Mouse (Mus musculus) kidney, embryonic 14.5 days (tissue): ENCODE measurements around the gene Ddc. TPM values are rescaled to one million over a fixed set of nuclear protein-coding genes. Genes with fewer than 3 reads are reported as not detected.

ENCODE experiments used
- ATAC-seq: fragments of 200-750 bp; cut with Nextera tagmentation; 2 replicates; pipeline ENCODE4 v1.8.0; 2017; ENCODE audit warnings: moderate number of reproducible peaks, mild to moderate bottlenecking, moderate TSS enrichment, moderate library complexity; ENCODE audit not compliant: low FRiP score, low TSS enrichment
- H3K27ac ChIP-seq: fragments of 300-500 bp; sonication (generic); 2 replicates; pipeline ENCODE4 v1.5.1; 2014; ENCODE audit warnings: low read depth, mild to moderate bottlenecking, low read length, moderate library complexity, mixed read lengths
- H3K27me3 ChIP-seq: fragments of 300-500 bp; sonication (generic); 2 replicates; pipeline ENCODE4 v1.6.1; 2014; ENCODE audit warnings: mild to moderate bottlenecking, low read length; ENCODE audit not compliant: control insufficient read depth, insufficient read depth
- H3K36me3 ChIP-seq: fragments of 300-500 bp; sonication (generic); 2 replicates; pipeline ENCODE4 v1.6.1; 2014; ENCODE audit warnings: low read length, mixed read lengths; ENCODE audit not compliant: control insufficient read depth, insufficient read depth
- H3K4me1 ChIP-seq: fragments of 300-500 bp; sonication (generic); 2 replicates; pipeline ENCODE4 v1.6.1; 2014; ENCODE audit warnings: low read length, mixed read lengths; ENCODE audit not compliant: control insufficient read depth, insufficient read depth
- H3K4me2 ChIP-seq: fragments of 300-500 bp; sonication (generic); replicated peaks from 2 replicates; pipeline ENCODE4 v1.6.1; 2014; ENCODE audit warnings: low read depth, mild to moderate bottlenecking, low read length
- H3K4me3 ChIP-seq: fragments of 300-500 bp; sonication (generic); 2 replicates; pipeline ENCODE4 v1.5.1; 2014; ENCODE audit warnings: mild to moderate bottlenecking, low read length
- H3K9ac ChIP-seq: fragments of 300-500 bp; sonication (generic); 2 replicates; pipeline ENCODE4 v1.6.1; 2014; ENCODE audit warnings: low read depth, mild to moderate bottlenecking, low read length, moderate library complexity
- H3K9me3 ChIP-seq: fragments of 300-500 bp; sonication (generic); 2 replicates; pipeline ENCODE4 v1.6.1; 2016; ENCODE audit warnings: low read length; ENCODE audit not compliant: control insufficient read depth
- WGBS: fragments of 180-500 bp; shearing (Covaris S2); extraction: QIAGEN DNeasy Blood & Tissue Kit; methylation state at CpG from one replicate; pipeline ENCODE4 v1.1.7; 2014; 5-methylcytosine and 5-hydroxymethylcytosine counted together
- polyA plus RNA-seq: library from polyadenylated mRNA; unstranded; fragments of >200 nt; fragmentation: Nextera tagmentation; extraction: Ambion mirVana; gene quantifications from 2 replicates; pipeline ENCODE4 v1.2.1, GENCODE M21; 2014

The Ddc gene
- polyA plus RNA-seq, 1 experiment from 2014 or later: 8.4 TPM

DNA sequence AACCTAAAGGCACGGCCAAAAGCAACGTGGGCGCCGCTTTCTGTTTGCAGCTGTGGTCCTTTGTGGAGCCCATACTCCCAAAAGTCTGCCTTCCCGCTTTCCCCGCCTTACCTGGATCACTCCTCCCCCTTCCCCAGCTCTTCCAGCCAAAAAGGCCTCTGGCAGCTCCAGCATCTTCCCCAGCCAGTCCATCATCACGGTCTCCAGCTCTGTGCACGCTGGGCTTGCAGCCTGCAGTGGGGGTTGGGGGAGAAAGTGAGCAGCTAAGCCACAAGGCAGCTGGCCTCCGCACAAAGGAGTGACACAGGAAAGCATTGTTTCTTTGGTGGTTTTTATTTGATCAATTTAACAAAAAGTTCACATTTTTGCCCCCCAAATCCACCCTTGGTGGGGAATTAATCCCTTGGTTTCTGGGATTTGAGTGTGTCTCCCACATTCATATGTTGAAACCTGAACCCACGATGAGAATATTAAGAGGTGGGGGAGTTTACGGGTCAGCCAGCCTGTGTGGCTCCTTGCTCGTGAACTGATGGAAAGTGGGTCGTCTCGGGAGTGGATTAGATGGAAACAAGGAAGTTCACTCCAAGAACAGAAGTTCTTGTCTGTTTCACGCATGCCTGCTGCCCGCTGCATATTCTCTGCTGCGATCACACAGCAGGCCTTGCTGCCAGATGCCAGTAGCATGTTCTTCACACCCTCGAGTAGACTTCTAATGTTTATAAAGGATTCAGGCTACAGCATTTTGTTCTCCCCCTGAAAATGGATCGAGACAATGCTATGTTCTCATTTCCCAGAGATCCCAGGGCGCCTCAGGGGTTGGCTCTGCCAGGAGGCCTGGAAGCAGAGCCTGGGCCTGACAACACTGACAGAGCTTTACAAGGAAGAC lies 24.7 kb downstream of the Ddc start:
- Histone ChIP-seq H3K36me3 (no peaks in the 10 kb centered on the region), H3K4me3 (no peak overlapping the region), H3K4me2 (no peak overlapping the region), H3K9me3 (no peaks in the 10 kb centered on the region), H3K27me3 (no peaks in the 10 kb centered on the region), H3K4me1 (peaks cover 19% of the 10 kb centered on the region; the same call in 1 of the 2 replicates), H3K9ac (no peak overlapping the region), H3K27ac (peak overlapping the region; percentile 59)
- WGBS: 46% methylated on average over 20 of the region's 20 CpGs
- peak; percentile 50; the same call in 1 of the 2 replicates for ATAC-seq

DNA sequence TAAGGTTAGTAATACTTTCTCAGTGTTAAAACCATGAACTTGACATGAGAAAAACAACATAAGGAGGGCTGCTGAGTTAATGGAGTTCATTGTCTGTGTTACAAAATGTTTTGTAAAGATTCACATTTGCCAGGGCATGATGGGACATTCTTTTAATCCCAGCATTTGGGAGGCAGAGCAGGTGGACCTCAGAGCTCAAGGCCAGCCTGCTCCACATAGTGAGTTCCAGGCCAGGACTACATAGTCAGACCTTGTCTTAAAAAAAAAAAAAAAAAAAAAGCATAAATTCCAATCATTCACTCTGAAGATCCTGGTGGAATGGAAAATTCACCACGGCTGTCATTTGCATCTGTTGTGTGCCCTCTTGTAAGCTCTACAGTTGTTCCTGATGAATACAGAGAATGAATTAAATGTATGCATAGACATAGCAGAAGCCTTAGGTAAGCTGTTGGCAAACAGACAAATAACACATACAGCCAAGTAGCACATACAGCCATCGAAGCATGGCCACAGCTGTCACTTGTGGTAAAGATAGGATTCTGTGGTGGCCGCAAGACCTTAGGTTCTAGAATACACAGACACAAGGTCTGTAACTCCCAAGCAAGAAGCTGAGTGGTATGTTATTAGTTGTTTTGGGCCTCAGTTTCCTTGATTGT lies 25.7 kb downstream of the Ddc start:
- H3K36me3 ChIP-seq: no peaks in the 10 kb centered on the region
- ATAC-seq: no peak
- H3K27me3 ChIP-seq: no peaks in the 10 kb centered on the region
- no peak overlapping the region for H3K9ac ChIP-seq
- 86% methylated on average over 3 of the region's 3 CpGs for WGBS
- H3K9me3 ChIP-seq: no peaks in the 10 kb centered on the region
- peaks cover 24% of the 10 kb centered on the region for H3K4me1 ChIP-seq
- H3K4me2 ChIP-seq: no peak overlapping the region
- H3K4me3 ChIP-seq: no peak overlapping the region
- peak overlapping the region; percentile 42; the same call in 1 of the 2 replicates for H3K27ac ChIP-seq

DNA sequence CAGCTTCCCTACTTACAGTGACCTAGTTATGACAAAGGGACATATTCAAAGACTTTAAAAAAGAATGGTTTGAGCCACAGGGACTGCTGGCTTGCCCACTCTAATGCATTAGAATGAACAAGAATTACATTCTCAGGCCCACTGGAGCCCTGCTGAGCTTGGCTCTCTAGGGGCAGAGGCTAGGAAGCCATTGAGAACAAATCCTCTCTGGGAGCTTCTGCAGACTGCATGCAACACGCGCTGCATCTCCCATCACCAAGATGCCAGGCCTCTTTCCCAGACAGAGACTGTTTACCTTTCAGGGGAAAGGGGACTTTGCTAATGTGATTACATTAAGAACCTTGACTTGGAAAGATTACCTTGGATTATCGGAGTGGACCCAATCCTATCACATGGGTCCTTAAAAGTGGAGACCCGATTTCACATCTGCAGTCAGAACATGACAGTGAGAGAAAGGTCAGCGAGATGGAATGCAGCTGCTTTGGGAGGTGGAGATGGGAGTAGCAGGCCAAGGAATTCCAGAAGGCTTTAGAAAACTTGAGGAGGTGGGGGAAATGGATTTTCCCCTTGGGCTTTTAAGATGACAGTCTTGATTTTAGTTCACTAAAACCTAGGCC lies 26.6 kb downstream of the Ddc start:
- H3K27ac ChIP-seq: peak overlapping the region; percentile 42; the same call in 1 of the 2 replicates
- no peaks in the 10 kb centered on the region for H3K9me3 ChIP-seq
- no peak for ATAC-seq
- no peaks in the 10 kb centered on the region for H3K27me3 ChIP-seq
- H3K9ac ChIP-seq: no peak overlapping the region
- WGBS: 48% methylated on average over 5 of the region's 5 CpGs
- H3K4me3 ChIP-seq: no peak overlapping the region
- no peak overlapping the region for H3K4me2 ChIP-seq
- peaks cover 24% of the 10 kb centered on the region for H3K4me1 ChIP-seq
- no peaks in the 10 kb centered on the region for H3K36me3 ChIP-seq

DNA sequence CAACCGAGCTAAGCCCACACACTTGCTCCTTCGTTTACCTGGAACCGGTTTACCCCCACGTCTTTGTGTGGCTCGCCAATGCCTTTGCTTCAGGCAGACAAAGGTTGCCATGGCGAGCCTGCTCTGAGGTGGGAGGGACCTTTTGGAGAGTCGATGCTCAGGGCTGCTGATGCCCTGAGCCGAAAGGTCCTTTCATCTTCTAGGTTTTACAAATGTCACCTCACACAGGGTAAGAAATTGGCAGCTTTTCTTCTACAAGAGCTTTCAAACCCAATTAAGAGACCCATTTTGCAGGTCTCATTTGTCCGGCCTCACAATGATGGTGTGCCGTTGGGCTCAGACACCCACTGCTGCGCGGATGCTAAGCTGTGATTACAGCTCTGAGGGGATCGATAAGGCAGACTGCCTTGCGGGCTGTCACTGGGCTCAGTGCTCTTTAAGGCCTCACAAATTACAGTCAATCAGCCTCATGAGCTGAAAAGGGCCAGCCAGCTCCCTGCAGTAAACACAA lies 29.9 kb downstream of the Ddc start:
- H3K4me1 ChIP-seq: peaks cover 17% of the 10 kb centered on the region
- H3K27ac ChIP-seq: peak overlapping the region; percentile 17; the same call in 1 of the 2 replicates
- 10% methylated on average over 14 of the region's 14 CpGs for WGBS
- peak overlapping the region; percentile 34; the same call in 1 of the 2 replicates for H3K9ac ChIP-seq
- peak; percentile 57; the same call in 1 of the 2 replicates for ATAC-seq
- no peaks in the 10 kb centered on the region for H3K36me3 ChIP-seq
- no peaks in the 10 kb centered on the region for H3K27me3 ChIP-seq
- H3K4me2 ChIP-seq: peak overlapping the region; percentile 32
- no peak overlapping the region for H3K4me3 ChIP-seq
- H3K9me3 ChIP-seq: no peaks in the 10 kb centered on the region

DNA sequence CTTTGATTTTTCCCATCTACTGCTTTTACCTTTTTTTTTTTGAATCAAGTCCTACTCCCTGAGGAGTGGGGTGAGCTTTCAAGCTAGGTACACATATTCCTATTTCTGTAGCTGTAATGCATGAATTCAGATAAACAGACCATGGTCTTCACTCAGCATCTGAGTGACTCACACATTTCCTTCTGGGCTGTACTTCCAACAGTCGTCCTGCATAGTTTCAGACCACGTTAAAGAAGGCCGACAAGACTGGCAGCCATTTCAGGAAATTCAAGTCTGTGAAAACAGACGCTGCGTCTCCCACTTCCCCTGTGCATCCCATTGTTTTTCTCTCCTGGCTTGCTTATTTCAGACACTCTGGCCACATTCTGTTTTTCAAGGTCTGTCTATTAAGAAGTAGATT lies 31.2 kb downstream of the Ddc start:
- Histone ChIP-seq H3K4me1 (peaks cover 6% of the 10 kb centered on the region; the same call in 1 of the 2 replicates), H3K27ac (no peak overlapping the region), H3K27me3 (no peaks in the 10 kb centered on the region), H3K4me2 (no peak overlapping the region), H3K4me3 (no peak overlapping the region), H3K9ac (no peak overlapping the region), H3K36me3 (no peaks in the 10 kb centered on the region), H3K9me3 (no peaks in the 10 kb centered on the region)
- 63% methylated on average over 5 of the region's 5 CpGs for WGBS
- ATAC-seq: no peak

DNA sequence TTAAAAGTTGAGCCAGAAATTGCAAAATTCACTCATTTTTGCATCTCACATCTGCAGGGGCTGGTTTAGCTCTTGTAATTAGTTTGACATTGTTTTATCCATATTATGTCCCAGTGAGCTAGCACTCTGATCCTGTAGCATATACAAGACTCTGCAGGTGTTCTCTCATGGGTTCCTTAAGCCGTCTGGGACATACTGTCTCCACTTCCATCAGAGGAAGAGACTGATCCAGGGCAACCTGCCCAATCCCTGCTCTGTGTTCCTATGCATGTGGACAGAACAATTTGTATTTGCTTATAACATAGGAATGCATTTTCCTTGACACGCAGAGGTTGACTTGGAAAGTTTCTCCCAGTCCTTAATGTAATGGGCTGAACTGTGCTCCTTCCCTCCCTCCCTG lies 32.8 kb downstream of the Ddc start:
- Histone ChIP-seq H3K27ac (no peak overlapping the region), H3K4me2 (no peak overlapping the region), H3K9me3 (no peaks in the 10 kb centered on the region), H3K4me3 (no peak overlapping the region), H3K36me3 (no peaks in the 10 kb centered on the region), H3K27me3 (no peaks in the 10 kb centered on the region), H3K4me1 (peaks cover 5% of the 10 kb centered on the region; the same call in 1 of the 2 replicates), H3K9ac (no peak overlapping the region)
- ATAC-seq: no peak; the same call in 1 of the 2 replicates
- 87% methylated on average over 2 of the region's 2 CpGs for WGBS

DNA sequence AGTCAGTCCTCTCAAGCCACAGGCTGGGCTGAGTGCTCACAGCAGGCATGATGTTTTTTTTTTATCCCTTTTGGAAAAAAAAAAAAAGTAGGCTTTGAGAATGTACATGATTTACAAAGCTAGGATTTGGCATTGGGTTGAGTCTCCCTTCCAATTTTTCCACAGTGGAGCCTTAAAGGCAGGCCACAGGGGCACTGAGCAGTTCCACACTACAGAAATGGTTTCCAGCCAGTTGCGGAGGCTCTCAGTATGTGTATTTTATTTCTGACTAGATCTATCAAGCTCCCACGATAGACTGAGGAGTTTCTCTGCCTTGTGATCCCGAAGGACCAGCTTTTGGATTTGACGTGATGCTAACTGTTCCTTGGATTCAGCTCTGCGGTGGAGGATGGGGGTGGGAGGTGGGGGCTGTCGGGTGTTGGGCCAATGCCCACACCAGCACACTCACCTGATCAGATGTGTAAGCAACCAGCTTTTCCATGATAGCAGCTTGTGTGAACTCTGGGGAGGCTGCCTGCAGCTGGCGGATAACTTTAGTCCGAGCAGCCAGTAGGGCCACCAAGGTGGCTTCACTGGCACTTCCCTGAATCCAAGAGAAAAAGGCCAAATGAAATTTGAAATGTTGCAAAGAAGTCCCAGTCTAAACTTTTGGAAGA lies 33.4 kb downstream of the Ddc start:
- WGBS: 79% methylated on average over 8 of the region's 8 CpGs
- no peak overlapping the region for H3K4me3 ChIP-seq
- peak overlapping the region; percentile 24; the same call in 1 of the 2 replicates for H3K27ac ChIP-seq

DNA sequence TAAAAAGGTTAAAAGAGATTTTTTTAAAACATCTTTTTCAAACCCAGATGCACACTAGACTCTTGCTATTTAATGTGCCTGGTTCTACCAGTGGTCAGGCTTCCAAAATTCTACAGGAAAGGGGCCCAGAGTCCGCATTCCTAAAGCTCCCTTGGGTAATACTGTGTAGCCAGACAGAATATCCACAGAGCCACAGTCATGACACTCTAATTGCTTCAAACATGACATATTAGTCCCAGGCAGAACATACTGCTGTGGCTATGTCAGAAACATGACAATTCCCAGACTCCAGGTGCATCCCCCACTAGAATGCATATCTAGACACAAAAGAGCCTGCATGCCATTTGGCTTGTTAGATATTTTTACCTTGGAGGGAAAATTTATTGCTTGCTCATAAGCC lies 35.4 kb downstream of the Ddc start:
- Histone ChIP-seq H3K27me3 (no peaks in the 10 kb centered on the region), H3K4me2 (no peak overlapping the region), H3K9ac (no peak overlapping the region), H3K9me3 (no peaks in the 10 kb centered on the region), H3K36me3 (no peaks in the 10 kb centered on the region), H3K4me1 (no peaks in the 10 kb centered on the region), H3K4me3 (no peak overlapping the region), H3K27ac (no peak overlapping the region)
- ATAC-seq: no peak; the same call in 1 of the 2 replicates
- 81% methylated on average over 1 of the region's 1 CpGs for WGBS

More for the DNA sequence above, 33.4 kb downstream of the Ddc start:
- ATAC-seq: no peak
- no peak overlapping the region for H3K9ac ChIP-seq
- no peaks in the 10 kb centered on the region for H3K36me3 ChIP-seq
- H3K27me3 ChIP-seq: no peaks in the 10 kb centered on the region
- H3K4me1 ChIP-seq: peaks cover 5% of the 10 kb centered on the region; the same call in 1 of the 2 replicates
- no peaks in the 10 kb centered on the region for H3K9me3 ChIP-seq
- no peak overlapping the region for H3K4me2 ChIP-seq
